Mouse (Mus musculus) right cerebral cortex, postnatal 10 days (tissue): ENCODE measurements around the gene Mfsd4b2.
A peak's percentile ranks its signal among the peaks of the same experiment; 100 is the strongest.
"Not testable (repeated sequence)": the region's sequence is repeated elsewhere in the genome, so short reads cannot be mapped to it uniquely, and the experiment has no call there.

Experiments
- DNase-seq, 2 experiments: peaks; one replicate each; pipeline ENCODE4 v3.0.0; 2021; ENCODE audit warnings: low spot score in 2 of 2

The Mfsd4b2 gene

GRCm38 (mm10) chr10:39926616-39927139 is at the start of gene Mfsd4b2:
Gene Mfsd4b2, minus strand, starts transcription at chr10:39926923.
- no peak for DNase-seq

GRCm38 (mm10) chr10:39975771-39976170 is 49.0 kb upstream of the Mfsd4b2 start:
- DNase-seq: no peak

GRCm38 (mm10) chr10:39974982-39975381 is 48.3 kb upstream of the Mfsd4b2 start:
- DNase-seq: no peak

- DNase-seq: no peak
These were observed 40.8 kb upstream of the Mfsd4b2 start for GRCm38 (mm10) chr10:39967512-39967911.

GRCm38 (mm10) chr10:39961906-39962305 is 35.2 kb upstream of the Mfsd4b2 start:
- DNase-seq: no peak

- peak in 1 of 2 experiments; percentile 25 for DNase-seq
These were observed 33.7 kb upstream of the Mfsd4b2 start for GRCm38 (mm10) chr10:39960441-39960822.

- DNase-seq: peak; percentile 94 to 96
These were observed 33.2 kb upstream of the Mfsd4b2 start, which contains the start of gene Mfsd4b3 for GRCm38 (mm10) chr10:39959761-39960440. Gene Mfsd4b3, minus strand, starts transcription at chr10:39960153.

GRCm38 (mm10) chr10:39958266-39958665 is 31.5 kb upstream of the Mfsd4b2 start:
- DNase-seq: no peak

GRCm38 (mm10) chr10:39956340-39956878 is 29.7 kb upstream of the Mfsd4b2 start:
- DNase-seq: no peak

GRCm38 (mm10) chr10:39955163-39955562 is 28.4 kb upstream of the Mfsd4b2 start:
- no peak for DNase-seq

- no peak for DNase-seq
These were observed 22.7 kb upstream of the Mfsd4b2 start for GRCm38 (mm10) chr10:39949377-39949954.

- DNase-seq: not testable (repeated sequence)
These were observed 20.5 kb upstream of the Mfsd4b2 start for GRCm38 (mm10) chr10:39947195-39947594.

- no peak for DNase-seq
These were observed 9.8 kb upstream of the Mfsd4b2 start for GRCm38 (mm10) chr10:39936553-39936952.

GRCm38 (mm10) chr10:39924556-39924955 is 2.2 kb downstream of the Mfsd4b2 start:
- DNase-seq: not testable (repeated sequence)

- DNase-seq: no peak
These were observed 14.1 kb downstream of the Mfsd4b2 start for GRCm38 (mm10) chr10:39912616-39913015.

- DNase-seq: no peak
These were observed 17.8 kb downstream of the Mfsd4b2 start for GRCm38 (mm10) chr10:39908768-39909441.

GRCm38 (mm10) chr10:39906799-39907658 is 19.7 kb downstream of the Mfsd4b2 start:
- no peak for DNase-seq

- no peak for DNase-seq
These were observed 22.5 kb downstream of the Mfsd4b2 start for GRCm38 (mm10) chr10:39904191-39904590.

- peak; percentile 92 to 93 for DNase-seq
These were observed 27.8 kb downstream of the Mfsd4b2 start, which contains the start of gene Mfsd4b4 for GRCm38 (mm10) chr10:39898874-39899371. Gene Mfsd4b4, minus strand, starts transcription at chr10:39899238.

- DNase-seq: no peak
These were observed 30.2 kb downstream of the Mfsd4b2 start for GRCm38 (mm10) chr10:39896503-39896902.
